Mouse (Mus musculus): ENCODE measurements around the gene Vrk3.

- TF ChIP-seq TAL1 (IDR thresholded peaks at IDR 0.05; ENCODE audit: low read length) (no peak), GATA1 (IDR thresholded peaks at IDR 0.05; ENCODE audit: low read length) (no peak)
Observed at GRCm38 (mm10) chr7:44705086-44705485, 43.1 kb upstream of the Vrk3 start.

Data from erythroblast, embryonic 14.5 days (primary cell).